ENCODE assay signal across 31 mouse cellular contexts in the genomic region with DNA sequence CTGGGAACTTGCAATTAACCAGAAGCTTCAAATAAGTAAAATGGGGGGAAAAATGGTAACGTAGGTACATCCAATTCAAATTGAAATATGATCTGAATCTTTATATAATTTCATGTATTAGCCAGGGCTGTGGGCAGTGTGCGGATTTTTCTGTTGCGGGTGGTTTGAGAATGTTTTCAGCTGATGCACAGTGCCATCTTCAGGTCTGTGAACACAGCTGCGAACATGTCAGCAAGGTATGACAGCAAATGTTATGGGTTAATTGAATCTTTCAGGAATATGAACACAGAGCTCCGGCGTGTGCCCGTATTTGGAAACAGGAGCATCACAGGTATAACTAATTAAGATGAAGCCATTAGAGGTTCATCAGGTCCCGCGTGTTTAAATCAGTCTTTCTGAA. TPM values are rescaled to one million over a fixed set of nuclear protein-coding genes. Genes with fewer than 3 reads are reported as not detected.
DNase-seq lines count a peak whose midpoint lies in the region; ATAC-seq and TF ChIP-seq lines count a peak whose summit lies in the region.
"Had no signal": no experiment of that assay in that cellular context is flagged by ENCODE, and none has a peak within 500 bp of the region (broad histone marks: within the 10 kb centered on the region; RNA-seq: fewer than 3 reads in every experiment).

No protein-coding gene starts in this region.

- H3K27ac ChIP-seq in kidney, postnatal 0 days, result no peak overlapping the region
- H3K27ac ChIP-seq: embryonic facial prominence, embryonic 10.5 days; gastrocnemius, adult 2 months; heart, embryonic 10.5 days; hindbrain, embryonic 13.5 days; liver, embryonic 13.5 days; lung, embryonic 15.5 days; macrophage; midbrain, embryonic 10.5 days had no signal

- H3K4me3 ChIP-seq in kidney, postnatal 0 days (replicated peaks; ENCODE audit: low read depth, low read length), result no peak overlapping the region
- H3K4me3 ChIP-seq: embryonic facial prominence, embryonic 10.5 days; gastrocnemius, adult 2 months; heart, embryonic 10.5 days; hindbrain, embryonic 13.5 days; liver, embryonic 13.5 days; lung, embryonic 15.5 days; midbrain, embryonic 10.5 days had no signal

- intact Hi-C loops in left cerebral cortex, postnatal 14 days (cut with DNase I), result no loop called here

- no peak overlapping the region for H3K4me2 ChIP-seq in kidney, postnatal 0 days (ENCODE audit: low read length)
- H3K4me2 ChIP-seq: hindbrain, embryonic 13.5 days; liver, embryonic 13.5 days; lung, embryonic 15.5 days had no signal

- no peak for DNase-seq in kidney, postnatal 0 days (ENCODE audit: low spot score)
- no peak for DNase-seq in kidney, postnatal 36 days
- DNase-seq in 416B (ENCODE audit: low read depth), result peak; percentile 60
- DNase-seq in ES-CJ7 (ENCODE audit: low read depth, low spot score), result peak; percentile 33
- DNase-seq in brain, embryonic 14.5 days (ENCODE audit: low read depth), result no peak
- DNase-seq in left cerebral cortex, postnatal 14 days (ENCODE audit: low spot score in 2 of 2), result no peak
- DNase-seq in cerebellum, adult 11 months, result no peak
- DNase-seq: adrenal gland, adult 8-10 months; cerebellum, adult 11-12 months; cerebellum, postnatal 36 days; gastrocnemius, adult 2 months; heart, postnatal 14 days; layer of hippocampus, postnatal 36 days; liver, embryonic 13.5 days; spleen, adult 18-20 months had no signal

- 75% methylated on average over 9 of the region's 9 CpGs for WGBS in kidney, postnatal 0 days

- no peak overlapping the region for H3K9ac ChIP-seq in kidney, postnatal 0 days (ENCODE audit: low read depth, low read length)
- H3K9ac ChIP-seq: hindbrain, embryonic 13.5 days; liver, embryonic 13.5 days; lung, embryonic 15.5 days had no signal

- H3K27me3 ChIP-seq in kidney, postnatal 0 days (ENCODE audit: insufficient read depth, low read length), result no peaks in the 10 kb centered on the region
- H3K27me3 ChIP-seq: hindbrain, embryonic 13.5 days; liver, embryonic 13.5 days; lung, embryonic 15.5 days had no signal

- no peak for TF ChIP-seq POLR2A in brain, embryonic 14.5 days (IDR thresholded peaks at IDR 0.05; ENCODE audit: borderline replicate concordance, extremely low read depth, insufficient read depth, insufficient read length, poor library complexity, severe bottlenecking)

- H3K9me3 ChIP-seq in kidney, postnatal 0 days (replicated peaks; ENCODE audit: low read length), result no peaks in the 10 kb centered on the region
- H3K9me3 ChIP-seq: heart, embryonic 10.5 days; hindbrain, embryonic 13.5 days; liver, embryonic 13.5 days; lung, embryonic 15.5 days; midbrain, embryonic 10.5 days had no signal

- TF ChIP-seq CTCF in kidney, postnatal 0 days (IDR thresholded peaks at IDR 0.05; ENCODE audit: low read depth), result peak; percentile 13; the same call in 1 of the 2 replicates
- peak; percentile 9; the same call in 1 of the 2 replicates for TF ChIP-seq CTCF in brain, embryonic 14.5 days (IDR thresholded peaks at IDR 0.05; ENCODE audit: borderline replicate concordance, extremely low read depth, insufficient read depth, insufficient read length)

- H3K4me1 ChIP-seq in kidney, postnatal 0 days (replicated peaks; ENCODE audit: insufficient read depth, low read length), result no peaks in the 10 kb centered on the region
- H3K4me1 ChIP-seq: embryonic facial prominence, embryonic 10.5 days; heart, embryonic 10.5 days; hindbrain, embryonic 13.5 days; liver, embryonic 13.5 days; lung, embryonic 15.5 days; midbrain, embryonic 10.5 days had no signal

- no peaks in the 10 kb centered on the region for H3K36me3 ChIP-seq in kidney, postnatal 0 days (ENCODE audit: insufficient read depth, low read length)
- H3K36me3 ChIP-seq: embryonic facial prominence, embryonic 10.5 days; heart, embryonic 10.5 days; hindbrain, embryonic 13.5 days; liver, embryonic 13.5 days; lung, embryonic 15.5 days; midbrain, embryonic 10.5 days had no signal

- ATAC-seq in kidney, postnatal 0 days (replicated peaks; ENCODE audit: low FRiP score, low read depth), result no peak

RNA-seq across cellular contexts. Expression of gene BC048507, which starts 0.6 kb away (rescaled TPM):
- polyA plus RNA-seq in kidney, postnatal 0 days (2015; fragmentation: Nextera tagmentation; extraction: Ambion mirVana), result not detected in 2 replicates
- not detected in 2 replicates for polyA plus RNA-seq in brain, embryonic 14.5 days (2012; rRNA removed)
- not detected for total RNA-seq in left cerebral cortex, postnatal 14 days (2021)
- total RNA-seq: adrenal gland, adult 8-10 months; gastrocnemius, adult 2 months; heart, postnatal 14 days; layer of hippocampus, postnatal 36 days; monocyte, adult 5-6 weeks had no signal
- polyA plus RNA-seq: embryonic facial prominence, embryonic 10.5 days; forebrain, embryonic 11.5 days; gonadal fat pad, adult 2 months; heart, embryonic 10.5 days; hindbrain, embryonic 13.5 days; intestine, embryonic 14.5 days; kidney, embryonic 14.5 days; limb, embryonic 11.5 days; liver, embryonic 13.5 days; lung, embryonic 15.5 days; macrophage; midbrain, embryonic 10.5 days; neural tube, embryonic 11.5 days; stomach, embryonic 14.5 days; thymus, postnatal 0 days; urinary bladder, adult 2 months had no signal

RNA-seq across cellular contexts. Expression of gene Gm10037, which starts 31.6 kb away (rescaled TPM):
- polyA plus RNA-seq in kidney, postnatal 0 days (2015; fragmentation: Nextera tagmentation; extraction: Ambion mirVana), result 2.2 and 2.5 TPM in 2 replicates
- 6.0 and 6.1 TPM in 2 replicates for polyA plus RNA-seq in brain, embryonic 14.5 days (2012; rRNA removed)
- total RNA-seq in left cerebral cortex, postnatal 14 days (2021), result 10 to 100 TPM in 1 of 2 experiments, 1 to 10 TPM in 1; 7.0 to 10.2 TPM
- total RNA-seq: monocyte, adult 5-6 weeks had no signal

RNA-seq across cellular contexts. Expression of gene Zfp273, which starts 49.0 kb away (rescaled TPM):
- polyA plus RNA-seq in kidney, postnatal 0 days (2015; fragmentation: Nextera tagmentation; extraction: Ambion mirVana), result 6.9 and 7.1 TPM in 2 replicates
- 4.7 and 5.8 TPM in 2 replicates for polyA plus RNA-seq in brain, embryonic 14.5 days (2012; rRNA removed)
- 1 to 10 TPM; 5.8 to 7.2 TPM for total RNA-seq in left cerebral cortex, postnatal 14 days (2021)

Comparison
In these comparisons a context has a peak if more than half of its experiments do, and no peak if none do; other contexts are left out.
1. DNase-seq: peak in 416B (single experiment) and ES-CJ7 (single experiment); none in kidney, postnatal 0 days (single experiment), kidney, postnatal 36 days (0 of 2), brain, embryonic 14.5 days (single experiment), left cerebral cortex, postnatal 14 days (0 of 2) and cerebellum, adult 11 months (single experiment).